Mouse (Mus musculus) CH12.LX (cell line): ENCODE measurements around the gene Tmco3. TPM values are rescaled to one million over a fixed set of nuclear protein-coding genes. Genes with fewer than 3 reads are reported as not detected.

Source experiments
- DNase-seq: peaks from one replicate; pipeline ENCODE4 v3.0.0-alpha.2; 2013; ENCODE audit errors: extremely low read depth
- H3K27ac ChIP-seq: 2 replicates; pipeline ENCODE4 v1.5.1; 2012; ENCODE audit warnings: low read depth, mild to moderate bottlenecking, control low read depth, moderate library complexity; ENCODE audit not compliant: insufficient read depth
- H3K27me3 ChIP-seq: replicated peaks from 2 replicates; pipeline ENCODE3; 2012; ENCODE audit warnings: inconsistent platforms
- H3K36me3 ChIP-seq, 2 experiments: replicated peaks in 1 of 2; 2 replicates each; pipeline versions ENCODE3 to v1.6.1; 2012; ENCODE audit warnings: inconsistent platforms in 1 of 2, low read length in 1 of 2, mild to moderate bottlenecking in 1 of 2, mixed read lengths in 1 of 2, moderate library complexity in 1 of 2; ENCODE audit not compliant: control insufficient read depth in 1 of 2, insufficient read depth in 1 of 2
- H3K4me1 ChIP-seq, 2 experiments: 2 replicates each; pipeline ENCODE4 v1.6.1; 2012; ENCODE audit warnings: inconsistent platforms in 1 of 2, moderate library complexity in 1 of 2; ENCODE audit not compliant: insufficient read depth in 2 of 2, control insufficient read depth in 1 of 2
- H3K4me2 ChIP-seq: 2 replicates; pipeline ENCODE4 v1.6.1; 2012; ENCODE audit warnings: low read depth, mild to moderate bottlenecking, control low read depth; ENCODE audit not compliant: poor library complexity, insufficient read depth, severe bottlenecking
- H3K4me3 ChIP-seq, 3 experiments: fragments of 150-350 bp in 1 of 3; sonication (generic) in 1 of 3; replicated peaks in 1 of 3; 2 replicates each; pipeline versions ENCODE3 to v1.5.1; 2011 to 2012; ENCODE audit warnings: low read depth in 2 of 3, low read length in 2 of 3, mild to moderate bottlenecking in 2 of 3, moderate library complexity in 2 of 3, control low read depth in 1 of 3, improper control_type of control experiment in 1 of 3, inconsistent platforms in 1 of 3, mixed read lengths in 1 of 3; ENCODE audit not compliant: poor library complexity in 1 of 3
- H3K79me2 ChIP-seq: replicated peaks from 2 replicates; pipeline ENCODE4 v1.6.1; 2012; ENCODE audit warnings: mild to moderate bottlenecking, moderate library complexity; ENCODE audit not compliant: control insufficient read depth, poor library complexity, insufficient read depth, severe bottlenecking; ENCODE audit errors: extremely low read depth
- H3K9ac ChIP-seq: 2 replicates; pipeline ENCODE4 v1.6.1; 2012; ENCODE audit warnings: low read depth, mild to moderate bottlenecking, control low read depth, moderate library complexity; ENCODE audit not compliant: insufficient read depth
- H3K9me3 ChIP-seq: replicated peaks from 2 replicates; pipeline ENCODE3; 2012; ENCODE audit warnings: low read length, inconsistent platforms, mixed read lengths
- BHLHE40 ChIP-seq: IDR thresholded peaks from 2 replicates; pipeline ENCODE4 v1.6.1; 2011; ENCODE audit warnings: mild to moderate bottlenecking, low read depth, low read length, improper control_type of control experiment
- CHD1 ChIP-seq: IDR thresholded peaks from 2 replicates; pipeline ENCODE4 v1.6.1; 2012; ENCODE audit warnings: low read depth, low read length, improper control_type of control experiment, inconsistent platforms
- CHD2 ChIP-seq: IDR thresholded peaks from 2 replicates; pipeline ENCODE4 v1.6.1; 2011; ENCODE audit warnings: low read length, improper control_type of control experiment
- CTCF ChIP-seq, 2 experiments: IDR thresholded peaks in 1 of 2; conservative IDR thresholded peaks in 1 of 2; 2 replicates each; pipeline ENCODE4 v1.5.1; 2011 to 2012; ENCODE audit warnings: low read depth in 2 of 2, low read length in 2 of 2, improper control_type of control experiment in 1 of 2, inconsistent platforms in 1 of 2, mild to moderate bottlenecking in 1 of 2, moderate library complexity in 1 of 2
- E2F4 ChIP-seq: IDR thresholded peaks from 2 replicates; pipeline ENCODE4 v1.6.1; 2011; ENCODE audit warnings: low read depth, low read length, improper control_type of control experiment; ENCODE audit not compliant: insufficient replicate concordance
- ELF1 ChIP-seq: IDR thresholded peaks from 2 replicates; pipeline ENCODE4 v1.6.1; 2014; ENCODE audit warnings: low read depth, mild to moderate bottlenecking, inconsistent platforms, low read length, improper control_type of control experiment
- EP300 ChIP-seq: IDR thresholded peaks from 2 replicates; pipeline ENCODE4 v1.6.1; 2011; ENCODE audit warnings: low read length, improper control_type of control experiment
- ETS1 ChIP-seq: conservative IDR thresholded peaks from 2 replicates; pipeline ENCODE4 v1.6.1; 2012; ENCODE audit warnings: low read depth, mild to moderate bottlenecking, inconsistent platforms, low read length, improper control_type of control experiment, moderate library complexity
- GABPA ChIP-seq: IDR thresholded peaks from 2 replicates; pipeline ENCODE4 v1.6.1; 2012; ENCODE audit warnings: low read depth, low read length, improper control_type of control experiment, inconsistent platforms; ENCODE audit not compliant: insufficient replicate concordance
- HCFC1 ChIP-seq: IDR thresholded peaks from 2 replicates; pipeline ENCODE4 v1.6.1; 2012; ENCODE audit warnings: low read depth, mild to moderate bottlenecking, inconsistent platforms, low read length, improper control_type of control experiment
- IRF4 ChIP-seq: IDR thresholded peaks from 2 replicates; pipeline ENCODE4 v1.6.1; 2014; ENCODE audit warnings: low read depth, mild to moderate bottlenecking, inconsistent platforms, low read length, improper control_type of control experiment
- JUN ChIP-seq: IDR thresholded peaks from 2 replicates; pipeline ENCODE4 v1.6.1; 2011; ENCODE audit warnings: low read depth, mild to moderate bottlenecking, low read length, improper control_type of control experiment, moderate library complexity; ENCODE audit not compliant: insufficient read depth
- JUND ChIP-seq: conservative IDR thresholded peaks from 2 replicates; pipeline ENCODE4 v1.6.1; 2011; ENCODE audit warnings: low read depth, low read length, improper control_type of control experiment
- KAT2A ChIP-seq: IDR thresholded peaks from 2 replicates; pipeline ENCODE4 v1.6.1; 2012; ENCODE audit warnings: low read length, improper control_type of control experiment, inconsistent platforms; ENCODE audit not compliant: insufficient replicate concordance
- MAFK ChIP-seq: IDR thresholded peaks from 2 replicates; pipeline ENCODE4 v1.6.1; 2011; ENCODE audit warnings: low read length, improper control_type of control experiment; ENCODE audit not compliant: insufficient replicate concordance
- MAX ChIP-seq: IDR thresholded peaks from 2 replicates; pipeline ENCODE4 v1.6.1; 2011; ENCODE audit warnings: low read length, improper control_type of control experiment
- MAZ ChIP-seq: IDR thresholded peaks from 2 replicates; pipeline ENCODE4 v1.6.1; 2012; ENCODE audit warnings: low read depth, mild to moderate bottlenecking, inconsistent platforms, low read length, improper control_type of control experiment, moderate library complexity
- MEF2A ChIP-seq: IDR thresholded peaks from 2 replicates; pipeline ENCODE4 v1.6.1; 2014; ENCODE audit warnings: low read depth, mild to moderate bottlenecking, inconsistent platforms, low read length, improper control_type of control experiment, borderline replicate concordance
- MXI1 ChIP-seq: IDR thresholded peaks from 2 replicates; pipeline ENCODE4 v1.6.1; 2011; ENCODE audit warnings: mild to moderate bottlenecking, low read depth, low read length, improper control_type of control experiment
- MYC ChIP-seq: IDR thresholded peaks from 2 replicates; pipeline ENCODE4 v1.6.1; 2011; ENCODE audit warnings: low read depth, mild to moderate bottlenecking, improper control_type of control experiment, low read length
- NELFE ChIP-seq: IDR thresholded peaks from 2 replicates; pipeline ENCODE4 v1.6.1; 2011; ENCODE audit warnings: low read depth, low read length, improper control_type of control experiment
- NRF1 ChIP-seq: IDR thresholded peaks from 2 replicates; pipeline ENCODE4 v1.6.1; 2014; ENCODE audit warnings: low read depth, mild to moderate bottlenecking, inconsistent platforms, low read length, improper control_type of control experiment, moderate library complexity
- PAX5 ChIP-seq: IDR thresholded peaks from 2 replicates; pipeline ENCODE4 v1.6.1; 2012; ENCODE audit warnings: low read length, inconsistent platforms, mixed read lengths
- POLR2A ChIP-seq: IDR thresholded peaks from 2 replicates; pipeline ENCODE4 v1.6.1; 2011; ENCODE audit warnings: low read depth, mild to moderate bottlenecking, improper control_type of control experiment, low read length
- POLR2AphosphoS2 ChIP-seq: IDR thresholded peaks from 2 replicates; pipeline ENCODE4 v1.6.1; 2011; ENCODE audit warnings: low read depth, low read length, improper control_type of control experiment
- RAD21 ChIP-seq: IDR thresholded peaks from 2 replicates; pipeline ENCODE4 v1.6.1; 2011; ENCODE audit warnings: low read depth, mild to moderate bottlenecking, low read length, improper control_type of control experiment, moderate library complexity
- RCOR1 ChIP-seq: conservative IDR thresholded peaks from 2 replicates; pipeline ENCODE4 v1.6.1; 2012; ENCODE audit warnings: low read depth, mild to moderate bottlenecking, inconsistent platforms, low read length, improper control_type of control experiment
- SIN3A ChIP-seq: IDR thresholded peaks from 2 replicates; pipeline ENCODE4 v1.6.1; 2012; ENCODE audit warnings: low read length, improper control_type of control experiment, inconsistent platforms
- SMC3 ChIP-seq: IDR thresholded peaks from 2 replicates; pipeline ENCODE4 v1.6.1; 2011; ENCODE audit warnings: low read depth, low read length, improper control_type of control experiment
- TBP ChIP-seq: conservative IDR thresholded peaks from 2 replicates; pipeline ENCODE4 v1.6.1; 2011; ENCODE audit warnings: low read depth, low read length, improper control_type of control experiment
- TCF12 ChIP-seq: IDR thresholded peaks from 2 replicates; pipeline ENCODE4 v1.6.1; 2014; ENCODE audit warnings: low read depth, mild to moderate bottlenecking, inconsistent platforms, low read length, improper control_type of control experiment
- UBTF ChIP-seq: IDR thresholded peaks from 2 replicates; pipeline ENCODE4 v1.6.1; 2012; ENCODE audit warnings: low read depth, mild to moderate bottlenecking, inconsistent platforms, low read length, improper control_type of control experiment, moderate library complexity
- USF1 ChIP-seq: IDR thresholded peaks from 2 replicates; pipeline ENCODE4 v1.6.1; 2014; ENCODE audit warnings: low read depth, mild to moderate bottlenecking, inconsistent platforms, low read length, improper control_type of control experiment
- USF2 ChIP-seq: conservative IDR thresholded peaks from 2 replicates; pipeline ENCODE4 v1.6.1; 2011; ENCODE audit warnings: low read depth, low read length, improper control_type of control experiment
- ZC3H11A ChIP-seq: IDR thresholded peaks from 2 replicates; pipeline ENCODE4 v1.6.1; 2012; ENCODE audit warnings: low read depth, mild to moderate bottlenecking, inconsistent platforms, low read length, improper control_type of control experiment
- ZKSCAN1 ChIP-seq: IDR thresholded peaks from 2 replicates; pipeline ENCODE4 v1.6.1; 2012; ENCODE audit warnings: low read depth, inconsistent platforms, low read length, improper control_type of control experiment, borderline replicate concordance
- ZMIZ1 ChIP-seq: IDR thresholded peaks from 2 replicates; pipeline ENCODE4 v1.6.1; 2012; ENCODE audit warnings: low read depth, mild to moderate bottlenecking, inconsistent platforms, low read length, improper control_type of control experiment
- ZNF384 ChIP-seq: IDR thresholded peaks from 2 replicates; pipeline ENCODE4 v1.6.1; 2012; ENCODE audit warnings: low read depth, low read length, improper control_type of control experiment, inconsistent platforms
- dilution Hi-C: fragments of 300-500 bp; cut with MboI; formaldehyde crosslinking; loops from 2 replicates; pipeline ENCODE4 v1.14.3; 2020; ENCODE audit warnings: low sequenced_read_pairs; ENCODE audit not compliant: extremely low pct_unique_long_range_greater_than_20kb, extremely low pct_ligation_motif_present
- in situ Hi-C: fragments of 300-500 bp; cut with MboI; formaldehyde crosslinking; loops from 3 replicates; pipeline ENCODE4 v1.14.3; 2019; ENCODE audit warnings: low sequenced_read_pairs, low pct_ligation_motif_present, low pct_unique_long_range_greater_than_20kb, mixed read lengths
- polyA plus RNA-seq: library from polyadenylated mRNA; unstranded; fragments of >175 nt; gene quantifications from 2 replicates; pipeline ENCODE4 v1.2.1, GENCODE M21; 2012; ENCODE audit warnings: low read depth; ENCODE audit not compliant: insufficient read length
- total RNA-seq, 2 experiments: library from RNA; depleted of rRNA; stranded (reverse); fragments of 300-350 nt in 1 of 2; fragments of >200 nt in 1 of 2; gene quantifications; 2 replicates each; pipeline ENCODE4 v1.2.3; 2012 to 2014

Tmco3 gene
- total and polyA plus RNA-seq, 3 experiments: 7.3 to 15.1 (median 10.1) TPM

DNA sequence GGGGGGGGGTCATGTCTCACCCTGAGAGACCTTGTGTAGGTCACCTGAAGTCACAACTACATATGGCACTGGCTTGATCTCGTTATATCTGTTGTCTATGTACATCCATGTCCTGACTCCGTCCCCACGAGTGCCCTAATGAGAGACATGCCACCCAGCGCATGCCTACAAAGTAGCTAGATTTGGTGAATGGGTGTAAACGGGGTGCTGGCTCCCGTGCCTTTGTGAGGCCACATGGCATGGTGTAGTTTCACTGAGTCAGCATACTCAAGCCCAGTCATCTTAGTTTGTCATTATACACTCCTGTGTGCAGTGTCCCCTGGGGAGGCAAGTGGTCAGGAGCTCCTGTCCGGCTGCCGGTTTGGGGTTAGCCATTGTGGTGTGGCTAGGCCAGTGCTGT lies 52.7 kb downstream of the Tmco3 start:
- dilution Hi-C loops: no loop called here
- H3K9me3 ChIP-seq: no peaks in the 10 kb centered on the region
- DNase-seq: peak; percentile 48
- peak overlapping the region; percentile 65 for H3K27ac ChIP-seq
- H3K79me2 ChIP-seq: peaks cover 66% of the 10 kb centered on the region
- in situ Hi-C loops: loop anchor here (5.0 kb wide), 1 partner anchor 42 kb away; no protein-coding TSS in a partner anchor
- peaks cover 34 to 55% of the 10 kb centered on the region in 2 experiments for H3K36me3 ChIP-seq
- peak overlapping the region; percentile 99 for H3K9ac ChIP-seq
- H3K27me3 ChIP-seq: no peaks in the 10 kb centered on the region
- peak overlapping the region; percentile 29 to 86 (median 71) for H3K4me3 ChIP-seq
- H3K4me1 ChIP-seq: peaks cover 25 to 68% of the 10 kb centered on the region in 2 experiments
- H3K4me2 ChIP-seq: peak overlapping the region; percentile 74
- no peak for TF ChIP-seq KAT2A
- no peak for TF ChIP-seq MAZ
- TF ChIP-seq MAFK: peak; percentile 96
- TF ChIP-seq ZMIZ1: no peak
- TF ChIP-seq USF2: no peak
- TF ChIP-seq JUND: no peak
- no peak for TF ChIP-seq RAD21
- TF ChIP-seq MEF2A: no peak
- TF ChIP-seq NRF1: peak; percentile 53
- no peak for TF ChIP-seq IRF4
- no peak for TF ChIP-seq JUN
- no peak for TF ChIP-seq ZC3H11A
- no peak for TF ChIP-seq RCOR1
- TF ChIP-seq POLR2AphosphoS2: peak; percentile 66
- TF ChIP-seq E2F4: no peak
- no peak for TF ChIP-seq ZKSCAN1
- TF ChIP-seq MXI1: peak; percentile 89
- TF ChIP-seq BHLHE40: peak; percentile 72
- no peak for TF ChIP-seq ELF1
- peak; percentile 86 for TF ChIP-seq MYC
- peak; percentile 69 for TF ChIP-seq MAX
- no peak for TF ChIP-seq SMC3
- no peak for TF ChIP-seq TCF12
- no peak for TF ChIP-seq ZNF384
- TF ChIP-seq NELFE: no peak
- TF ChIP-seq TBP: no peak
- peak; percentile 61; the same call in 1 of the 2 replicates for TF ChIP-seq SIN3A
- no peak for TF ChIP-seq USF1
- no peak for TF ChIP-seq CHD2
- TF ChIP-seq EP300: no peak
- TF ChIP-seq PAX5: no peak
- no peak for TF ChIP-seq HCFC1
- TF ChIP-seq GABPA: no peak
- TF ChIP-seq UBTF: no peak
- no peak for TF ChIP-seq CTCF (conservative IDR thresholded peaks at IDR 0.05 in 1 of 2, IDR thresholded peaks at IDR 0.05 in 1 of 2; ENCODE audit: low read depth in 2 of 2, low read length in 2 of 2)
- TF ChIP-seq POLR2A: peak; percentile 17; the same call in 1 of the 2 replicates
- peak; percentile 67 for TF ChIP-seq ETS1
- TF ChIP-seq CHD1: no peak
